Mouse (Mus musculus): ENCODE measurements around the gene Gm17428.
"Not testable (repeated sequence)": the region's sequence is repeated elsewhere in the genome, so short reads cannot be mapped to it uniquely, and the experiment has no call there.

Gm17428 gene

GRCm38 (mm10) chr14:54953664-54954206 is 23.0 kb upstream of the Gm17428 start:
- DNase-seq: no peak

- no peak for DNase-seq
These were observed 22.3 kb upstream of the Gm17428 start for GRCm38 (mm10) chr14:54954474-54954873.

- no peak for DNase-seq
These were observed 21.3 kb upstream of the Gm17428 start for GRCm38 (mm10) chr14:54955481-54955880.

GRCm38 (mm10) chr14:54956533-54956932 is 20.2 kb upstream of the Gm17428 start:
- DNase-seq: no peak

- DNase-seq: no peak
These were observed 18.2 kb upstream of the Gm17428 start for GRCm38 (mm10) chr14:54958503-54958902.

GRCm38 (mm10) chr14:54959197-54959596 is 17.5 kb upstream of the Gm17428 start:
- no peak for DNase-seq

- DNase-seq: not testable (repeated sequence)
These were observed 16.7 kb upstream of the Gm17428 start for GRCm38 (mm10) chr14:54959853-54960613.

- no peak for DNase-seq
These were observed 16.0 kb upstream of the Gm17428 start for GRCm38 (mm10) chr14:54960769-54961168.

- DNase-seq: no peak
These were observed 15.2 kb upstream of the Gm17428 start for GRCm38 (mm10) chr14:54961487-54961886.

GRCm38 (mm10) chr14:54962714-54963113 is 14.0 kb upstream of the Gm17428 start:
- DNase-seq: no peak

- no peak for DNase-seq
These were observed 13.0 kb upstream of the Gm17428 start for GRCm38 (mm10) chr14:54963727-54964126.

- DNase-seq: no peak
These were observed 11.7 kb upstream of the Gm17428 start for GRCm38 (mm10) chr14:54965044-54965443.

- no peak for DNase-seq
These were observed 11.1 kb upstream of the Gm17428 start for GRCm38 (mm10) chr14:54965631-54966030.

- DNase-seq: no peak
These were observed 10.3 kb upstream of the Gm17428 start, which contains the start of gene Myh6 for GRCm38 (mm10) chr14:54966320-54966977. TSS of gene Myh6 (minus strand) at chr14:54966927.

GRCm38 (mm10) chr14:54967874-54968273 is 8.9 kb upstream of the Gm17428 start:
- DNase-seq: no peak

- no peak for DNase-seq
These were observed 8.4 kb upstream of the Gm17428 start for GRCm38 (mm10) chr14:54968344-54968743.

GRCm38 (mm10) chr14:54972786-54973185 is 3.9 kb upstream of the Gm17428 start:
- DNase-seq: not testable (repeated sequence)

- DNase-seq: peak; percentile 12 to 21
These were observed 2.5 kb upstream of the Gm17428 start for GRCm38 (mm10) chr14:54974068-54974791.

GRCm38 (mm10) chr14:54978664-54979063 is 1.9 kb downstream of the Gm17428 start:
- no peak for DNase-seq

- no peak for DNase-seq
These were observed 5.2 kb downstream of the Gm17428 start for GRCm38 (mm10) chr14:54981934-54982333.

- DNase-seq: not testable (repeated sequence)
These were observed 11.7 kb downstream of the Gm17428 start for GRCm38 (mm10) chr14:54988350-54988874.

- no peak for DNase-seq
These were observed 12.1 kb downstream of the Gm17428 start for GRCm38 (mm10) chr14:54988882-54989281.

GRCm38 (mm10) chr14:54989886-54990441 is 13.2 kb downstream of the Gm17428 start:
- DNase-seq: no peak

Data from cerebellum, postnatal 10 days (tissue).